Mouse (Mus musculus): ENCODE measurements around the gene Kank4. TPM values are rescaled to one million over a fixed set of nuclear protein-coding genes. Genes with fewer than 3 reads are reported as not detected.
"Not testable (repeated sequence)": the region's sequence is repeated elsewhere in the genome, so short reads cannot be mapped to it uniquely, and the experiment has no call there.

The Kank4 gene
- total RNA-seq, 2 experiments from 2014 or later: 0.04 TPM; not detected in 1

GRCm38 (mm10) chr4:98834782-98835181 lies 17.4 kb upstream of the Kank4 start:
- ATAC-seq (ENCODE audit: poor library complexity, severe bottlenecking): no peak

DNA sequence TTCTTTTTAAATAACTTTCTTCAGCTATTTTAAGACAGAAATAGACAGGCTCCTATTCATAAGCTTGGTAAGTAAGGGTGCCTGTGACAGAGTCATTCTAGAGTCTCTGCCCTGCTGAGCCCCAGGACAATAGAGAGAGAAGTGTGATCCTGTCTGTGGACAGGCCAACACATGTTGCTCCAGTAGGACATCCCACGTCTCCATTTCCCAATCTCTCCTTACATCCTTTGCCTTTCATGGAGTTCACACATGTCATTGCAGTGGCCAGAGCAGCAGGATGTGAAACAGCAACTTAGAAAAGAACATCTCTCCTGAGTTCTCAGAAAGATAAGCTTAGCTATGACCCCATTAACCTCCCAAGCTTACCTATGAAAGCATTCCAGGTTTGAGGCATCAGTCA lies 14.4 kb upstream of the Kank4 start:
- no peak for ATAC-seq (ENCODE audit: poor library complexity, severe bottlenecking)

DNA sequence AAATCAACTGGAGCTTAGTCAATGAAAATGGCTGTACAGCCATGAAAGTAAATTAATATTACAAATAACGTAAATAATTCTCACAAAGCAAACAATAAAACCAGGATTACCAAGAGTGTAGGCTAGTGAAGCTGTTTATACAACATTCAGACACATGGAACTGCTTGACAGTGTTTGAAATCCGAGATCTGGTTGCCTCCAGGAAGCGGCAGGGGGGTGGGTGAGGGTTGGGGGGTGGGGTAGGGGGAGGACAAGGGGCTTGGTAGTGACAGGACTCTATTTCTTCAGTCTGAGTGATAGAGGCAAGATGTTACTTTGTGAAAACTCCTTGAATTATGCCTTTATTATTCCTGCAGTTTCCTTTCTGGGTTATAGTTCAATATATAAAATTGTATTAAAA lies 9.4 kb upstream of the Kank4 start:
- no peak for ATAC-seq (ENCODE audit: poor library complexity, severe bottlenecking)

DNA sequence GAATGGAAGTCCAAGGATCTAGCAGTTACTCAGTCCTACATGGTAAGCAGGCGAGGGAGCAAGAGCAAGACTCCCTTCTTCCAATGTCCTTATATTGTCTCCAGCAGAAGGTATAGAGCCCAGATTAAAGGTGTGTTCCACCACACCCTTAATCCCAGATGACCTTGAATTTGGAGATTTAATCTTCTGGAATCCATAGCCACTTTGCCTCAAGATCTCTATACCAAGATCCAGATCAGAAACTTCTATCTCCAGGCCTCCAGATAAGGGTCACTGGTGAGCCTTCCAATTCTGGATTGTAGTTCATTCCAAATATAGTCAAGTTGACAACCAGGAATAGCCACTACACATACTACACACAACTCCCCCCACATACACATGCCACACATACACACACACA lies 6.4 kb upstream of the Kank4 start, which contains the start of gene I0C0044D17Rik:
Gene I0C0044D17Rik, minus strand, starts transcription at position 101 of the 400 bp plus-strand sequence.
- ATAC-seq (ENCODE audit: poor library complexity, severe bottlenecking): not testable (repeated sequence)

GRCm38 (mm10) chr4:98823047-98823446 lies 5.7 kb upstream of the Kank4 start:
- ATAC-seq (ENCODE audit: poor library complexity, severe bottlenecking): no peak

- no peak for ATAC-seq (ENCODE audit: poor library complexity, severe bottlenecking)
Observed at GRCm38 (mm10) chr4:98822478-98822877, 5.1 kb upstream of the Kank4 start.

DNA sequence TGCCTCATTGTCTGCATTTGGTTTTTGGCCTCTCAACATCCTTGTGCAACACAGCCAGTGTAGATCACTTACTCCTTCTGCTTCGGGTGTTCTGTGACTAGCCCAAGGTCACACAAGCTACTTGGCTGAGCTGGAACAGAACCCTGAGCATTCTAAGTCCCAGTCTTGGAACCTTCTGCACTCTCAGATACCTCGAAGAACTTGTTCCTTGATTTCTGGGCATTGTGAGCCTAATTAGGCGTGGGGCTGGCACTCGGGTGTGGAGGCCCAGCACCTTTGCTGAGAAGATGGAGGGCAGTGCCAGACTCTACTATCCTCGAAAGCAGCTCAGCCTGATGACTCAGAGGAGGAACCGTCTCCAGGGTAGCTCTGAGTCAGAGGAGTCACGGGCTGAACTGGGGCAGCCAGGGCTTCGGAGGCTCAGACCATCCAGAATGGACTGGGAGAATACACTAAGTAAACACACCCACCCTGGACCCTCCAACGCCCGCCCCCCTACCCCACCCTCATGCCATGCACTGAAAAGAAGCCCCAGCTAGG lies 1.9 kb upstream of the Kank4 start:
- no peak for ATAC-seq (ENCODE audit: poor library complexity, severe bottlenecking)

- no peak for ATAC-seq (ENCODE audit: poor library complexity, severe bottlenecking)
Observed at GRCm38 (mm10) chr4:98816807-98817183, 542 bp downstream of the Kank4 start.

DNA sequence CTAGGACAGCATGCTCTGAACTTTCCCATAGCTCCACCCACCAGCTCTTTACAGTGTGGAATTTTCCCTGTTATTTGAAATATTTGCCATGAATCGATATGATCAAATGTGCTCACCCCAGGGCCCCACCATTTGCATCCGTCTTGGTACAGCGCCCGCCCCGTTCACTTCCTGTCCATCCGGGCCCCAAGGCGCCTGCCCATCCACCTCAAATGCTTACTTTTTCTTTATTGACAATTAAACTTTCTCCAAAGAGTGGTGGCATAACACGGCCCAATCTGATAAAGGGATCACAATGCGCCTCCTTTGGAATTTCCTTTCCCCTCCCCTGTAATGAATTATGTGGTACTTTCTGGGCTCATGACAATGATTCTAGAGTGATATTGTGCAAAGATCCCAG lies 11.0 kb downstream of the Kank4 start:
- no peak for ATAC-seq (ENCODE audit: poor library complexity, severe bottlenecking)

DNA sequence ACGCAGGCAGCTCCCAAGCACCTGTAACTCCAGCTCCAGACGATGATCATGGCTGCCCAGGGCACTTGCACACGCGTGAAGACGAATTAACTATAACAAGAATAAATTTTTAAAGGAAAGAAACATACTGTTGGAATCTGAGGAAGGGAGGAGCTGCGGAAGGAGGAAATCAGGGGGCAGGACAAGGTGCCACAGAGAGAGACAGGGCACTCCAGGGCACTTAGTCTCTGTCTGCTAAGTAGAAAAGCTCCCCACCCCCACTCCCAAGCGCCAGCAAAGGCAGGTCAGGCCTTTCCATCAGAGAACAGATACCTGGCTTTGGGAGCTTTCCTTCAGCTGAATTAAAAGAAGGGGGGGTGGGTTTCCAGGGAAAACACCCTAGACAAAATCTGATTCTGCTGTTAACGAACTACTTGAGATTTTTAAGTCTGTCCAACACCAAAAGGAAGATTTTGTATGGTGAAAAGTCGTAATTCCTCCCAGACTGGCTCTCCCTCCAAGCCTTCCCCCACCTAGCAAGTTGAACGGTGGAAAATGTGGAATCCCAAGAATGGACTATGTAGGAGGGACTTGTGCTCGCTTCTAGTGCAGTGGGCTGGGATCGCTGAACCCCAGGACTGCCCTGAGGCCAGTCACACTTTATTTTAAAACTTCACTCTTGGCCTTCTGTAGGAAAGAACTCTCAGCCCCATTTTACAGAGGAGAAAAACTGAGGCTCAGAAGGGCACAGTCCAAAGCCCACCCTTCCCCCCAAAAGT lies 11.9 kb downstream of the Kank4 start:
- ATAC-seq (ENCODE audit: poor library complexity, severe bottlenecking): no peak

- ATAC-seq (ENCODE audit: poor library complexity, severe bottlenecking): no peak
Observed at GRCm38 (mm10) chr4:98804476-98805134, 12.7 kb downstream of the Kank4 start.

GRCm38 (mm10) chr4:98801775-98802174 lies 15.6 kb downstream of the Kank4 start:
- ATAC-seq (ENCODE audit: poor library complexity, severe bottlenecking): no peak

DNA sequence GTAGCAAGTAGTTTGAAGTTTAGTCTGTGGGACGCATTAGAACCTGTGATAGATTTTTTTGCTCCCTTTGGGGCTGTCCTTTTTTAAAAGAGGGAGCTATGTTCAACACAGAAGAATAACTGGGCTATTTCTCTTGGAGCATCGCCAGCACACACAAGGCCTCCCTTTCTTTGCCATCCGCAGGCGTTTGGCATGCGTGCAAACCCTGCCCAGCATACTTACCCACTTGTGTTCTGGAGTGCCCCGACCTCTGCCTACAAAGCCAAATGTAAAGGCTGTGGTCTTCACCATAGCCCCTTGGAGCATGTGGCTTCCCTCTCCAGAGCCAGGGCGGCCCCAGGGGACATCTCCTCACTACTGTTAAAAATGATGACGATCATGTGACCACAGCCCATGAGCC lies 16.5 kb downstream of the Kank4 start:
- no peak for ATAC-seq (ENCODE audit: poor library complexity, severe bottlenecking)

GRCm38 (mm10) chr4:98796591-98797341 lies 20.6 kb downstream of the Kank4 start:
- ATAC-seq (ENCODE audit: poor library complexity, severe bottlenecking): no peak

DNA sequence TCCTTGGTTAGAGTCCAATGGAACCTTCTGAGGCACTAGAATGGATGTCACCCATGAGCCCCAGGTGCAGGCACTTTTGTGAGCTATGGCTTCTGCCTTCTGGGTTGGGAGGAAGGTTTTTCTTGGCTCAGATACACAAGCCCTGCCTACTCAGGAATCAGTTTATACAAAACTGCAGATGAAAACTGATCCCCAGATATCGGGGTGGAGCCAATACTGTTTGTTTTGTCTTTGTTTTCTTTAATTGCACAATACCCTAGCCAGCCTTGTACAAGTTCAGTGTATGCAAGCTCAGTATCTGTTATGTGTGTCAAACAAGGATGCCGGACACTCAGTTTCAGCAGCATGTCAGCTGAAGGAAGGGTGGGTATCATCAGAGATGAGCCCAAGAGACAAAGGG lies 22.1 kb downstream of the Kank4 start:
- no peak for ATAC-seq (ENCODE audit: poor library complexity, severe bottlenecking)

- ATAC-seq (ENCODE audit: poor library complexity, severe bottlenecking): no peak
Observed at GRCm38 (mm10) chr4:98793486-98793885, 23.9 kb downstream of the Kank4 start.

DNA sequence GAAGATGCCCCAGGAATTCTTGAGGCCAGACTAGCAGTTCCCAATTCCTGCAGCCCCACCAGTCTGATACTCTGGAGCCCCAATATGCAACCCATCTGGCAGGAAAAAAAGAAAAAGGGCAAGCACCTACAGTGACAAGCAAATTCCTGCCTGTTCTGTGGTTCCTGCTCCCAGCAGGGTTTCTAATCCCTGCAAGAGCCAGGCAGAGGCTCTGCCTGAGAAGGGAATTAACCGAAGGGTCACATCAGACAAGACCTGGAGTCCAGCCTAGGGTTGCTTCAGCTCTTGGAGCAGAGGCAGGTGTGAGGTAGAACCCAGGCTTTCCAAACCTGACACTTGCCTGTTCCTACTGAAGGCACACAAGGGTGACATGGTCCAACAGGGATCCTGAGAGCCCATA lies 26.6 kb downstream of the Kank4 start:
- ATAC-seq (ENCODE audit: poor library complexity, severe bottlenecking): no peak

GRCm38 (mm10) chr4:98789861-98790311 lies 27.5 kb downstream of the Kank4 start:
- ATAC-seq (ENCODE audit: poor library complexity, severe bottlenecking): no peak

- no peak for ATAC-seq (ENCODE audit: poor library complexity, severe bottlenecking)
Observed at GRCm38 (mm10) chr4:98789133-98789765, 28.1 kb downstream of the Kank4 start.

DNA sequence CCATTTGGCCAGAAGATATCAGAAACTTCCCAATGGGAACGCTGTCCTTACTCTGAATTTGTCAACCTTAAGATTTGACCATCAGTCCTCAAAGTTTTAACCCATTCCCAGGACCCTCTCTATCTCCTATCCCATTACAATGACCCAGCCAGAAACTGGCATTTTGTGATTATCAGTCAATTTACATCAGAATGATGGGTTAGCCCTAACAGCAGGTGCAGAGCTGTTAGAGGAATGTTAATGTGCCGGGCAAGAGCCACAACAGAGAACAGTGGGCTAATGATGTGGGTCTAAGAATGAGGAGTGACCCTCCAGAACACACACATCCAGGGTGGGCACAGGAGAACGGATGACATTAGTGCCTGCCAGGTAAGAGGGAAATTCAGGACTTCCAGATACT lies 31.1 kb downstream of the Kank4 start:
- no peak for ATAC-seq (ENCODE audit: poor library complexity, severe bottlenecking)

GRCm38 (mm10) chr4:98785851-98786250 lies 31.5 kb downstream of the Kank4 start:
- ATAC-seq (ENCODE audit: poor library complexity, severe bottlenecking): no peak
